Mouse (Mus musculus) heart, adult 11 months (tissue): Measurements from ENCODE around the gene Sema3g.

Experiments
- DNase-seq: peaks from one replicate; pipeline ENCODE4 v3.0.0; 2022

Sema3g gene

DNA sequence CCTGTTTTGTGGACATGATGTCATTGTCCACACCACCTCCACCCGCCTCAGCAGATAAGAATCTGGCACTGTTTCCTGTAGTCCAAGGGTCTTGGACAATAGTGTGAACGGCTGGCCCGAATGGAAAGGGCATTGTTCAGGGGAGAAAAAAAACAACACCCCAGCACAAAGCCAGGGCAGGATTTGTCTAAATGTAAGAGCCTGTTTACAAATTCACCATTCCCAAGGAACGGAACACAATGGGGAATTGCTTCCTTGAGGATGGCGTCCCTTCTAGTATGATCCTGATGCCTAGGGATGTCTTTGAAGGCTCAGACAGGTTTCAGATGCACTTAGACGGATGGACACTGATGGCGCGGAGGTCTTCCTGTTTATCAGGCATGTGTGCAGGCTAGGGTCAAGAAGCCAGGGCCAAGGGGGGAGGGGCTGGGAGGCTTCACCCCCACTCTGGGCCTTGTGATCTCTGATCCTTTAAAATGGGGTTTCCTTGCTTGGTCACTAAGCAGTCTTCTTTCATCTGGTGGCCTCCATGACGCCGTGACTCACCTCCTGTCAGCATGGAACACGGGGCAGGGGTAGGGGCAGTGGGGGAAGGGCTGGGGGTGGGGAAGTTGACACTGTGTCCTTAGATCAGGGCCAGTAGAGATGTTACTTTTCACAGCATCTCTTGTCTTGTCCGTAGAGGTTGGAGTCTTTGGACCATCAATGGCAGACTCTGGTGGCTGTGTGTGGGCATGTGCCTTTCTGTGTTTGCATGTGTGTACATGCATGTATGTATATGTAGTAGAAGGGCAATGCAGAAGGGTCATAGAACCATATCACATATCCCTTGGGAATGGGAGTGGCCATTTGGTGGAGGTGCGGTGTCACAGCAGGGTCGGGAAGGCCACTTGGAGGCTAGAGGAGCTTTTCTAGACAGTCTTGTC lies 15.7 kb downstream of the Sema3g start:
- no peak for DNase-seq

DNA sequence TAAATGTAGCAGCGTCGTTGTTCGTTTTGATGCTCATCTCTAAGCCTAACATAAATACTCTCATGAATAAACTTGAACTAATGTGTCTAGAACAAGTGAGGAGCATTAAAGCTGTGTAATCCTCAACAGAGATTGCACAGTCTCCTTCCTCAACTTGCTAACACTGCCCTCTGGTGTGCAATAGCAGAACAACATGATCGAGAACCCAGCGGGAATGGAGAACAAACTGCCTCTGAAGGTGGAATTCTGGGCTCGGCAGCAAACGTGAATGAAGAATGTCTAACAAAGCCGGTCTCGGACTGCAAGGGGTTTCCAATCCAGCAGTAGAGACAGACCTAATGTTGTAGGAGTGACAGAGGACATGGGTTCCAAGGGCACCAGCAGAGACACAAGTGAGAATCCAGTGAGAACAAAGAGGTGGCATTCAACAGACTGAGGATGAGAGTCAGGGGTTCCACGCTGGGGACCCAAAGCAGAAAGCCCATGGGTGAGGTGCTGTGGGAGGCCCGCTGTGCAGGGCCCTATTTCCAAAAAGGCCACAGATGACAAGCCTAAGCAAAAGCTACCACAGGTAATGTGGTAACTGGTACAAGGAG lies 16.4 kb downstream of the Sema3g start:
- DNase-seq = no peak

DNA sequence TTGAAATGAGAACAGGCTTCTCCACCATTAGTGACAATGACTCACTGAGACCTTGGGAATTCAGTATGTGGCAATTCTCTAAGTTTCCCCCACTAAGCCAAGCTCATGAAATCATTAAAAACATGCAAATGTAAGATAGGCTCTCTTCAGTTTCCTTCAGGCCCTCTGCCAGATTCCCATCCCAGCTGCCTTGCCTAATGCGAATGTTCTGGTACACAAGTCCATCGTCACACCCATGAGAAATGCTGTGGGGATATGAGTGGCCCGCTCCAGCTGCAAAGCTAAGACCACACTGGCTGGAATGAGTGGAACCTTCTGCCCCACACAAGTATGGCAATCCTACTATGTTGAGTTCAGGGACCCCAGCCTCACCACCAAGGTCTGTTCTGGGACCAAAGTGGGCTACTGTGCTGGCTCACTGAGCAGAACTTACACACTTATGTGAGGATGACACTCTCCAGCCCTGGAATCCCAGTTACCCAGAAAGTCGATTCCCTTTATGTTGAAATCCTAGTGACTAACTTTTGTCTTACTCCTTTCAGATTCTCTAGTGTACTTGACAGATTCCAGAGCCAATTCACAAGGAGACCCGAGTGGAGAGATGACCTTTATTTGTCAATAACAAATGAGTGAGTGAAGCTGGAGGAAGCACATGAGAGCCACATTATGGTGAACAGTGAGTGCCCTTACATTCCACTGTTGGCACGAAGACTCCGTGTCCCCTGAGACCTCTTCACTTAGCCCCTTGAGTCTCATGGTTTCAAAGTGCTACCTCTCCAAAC lies 19.6 kb downstream of the Sema3g start:
- DNase-seq = peak; percentile 98

DNA sequence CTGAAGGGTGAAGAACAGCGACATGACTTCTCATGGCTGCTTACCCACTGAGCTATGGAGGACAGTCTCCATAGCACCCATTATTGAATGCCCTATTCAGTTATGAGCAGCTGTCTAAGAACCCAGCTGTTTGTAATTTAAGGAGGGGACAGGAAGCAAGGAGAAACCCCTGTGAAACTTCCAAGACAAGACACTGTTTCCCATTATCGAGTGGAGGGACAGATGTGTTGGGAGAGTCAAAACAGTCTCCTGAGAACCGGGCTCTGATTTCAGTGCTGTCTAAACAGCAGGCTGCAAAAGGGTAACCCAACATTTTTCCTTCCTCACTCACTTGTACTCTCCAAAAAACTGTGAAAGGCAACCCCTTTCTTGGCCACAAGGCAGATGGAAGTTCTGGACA lies 22.9 kb downstream of the Sema3g start:
- DNase-seq = no peak

DNA sequence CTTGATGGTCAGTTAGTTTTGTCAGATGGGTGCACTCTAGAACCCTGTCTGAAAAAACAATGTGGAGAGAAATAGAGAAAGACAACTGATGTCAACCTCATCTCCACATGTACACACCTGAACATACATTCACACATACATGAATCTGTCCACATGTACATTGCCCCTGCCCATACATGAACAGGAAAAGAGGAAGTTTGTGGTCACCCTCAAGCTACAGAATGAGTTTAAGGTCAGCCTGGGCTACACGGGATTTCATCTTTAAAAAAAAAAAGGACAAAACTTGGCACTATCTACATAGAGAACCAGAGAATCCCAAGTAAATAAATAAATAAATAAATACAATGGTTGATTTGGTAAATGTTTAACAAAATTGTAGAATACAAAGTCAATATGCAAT lies 27.1 kb downstream of the Sema3g start:
- DNase-seq = no peak

DNA sequence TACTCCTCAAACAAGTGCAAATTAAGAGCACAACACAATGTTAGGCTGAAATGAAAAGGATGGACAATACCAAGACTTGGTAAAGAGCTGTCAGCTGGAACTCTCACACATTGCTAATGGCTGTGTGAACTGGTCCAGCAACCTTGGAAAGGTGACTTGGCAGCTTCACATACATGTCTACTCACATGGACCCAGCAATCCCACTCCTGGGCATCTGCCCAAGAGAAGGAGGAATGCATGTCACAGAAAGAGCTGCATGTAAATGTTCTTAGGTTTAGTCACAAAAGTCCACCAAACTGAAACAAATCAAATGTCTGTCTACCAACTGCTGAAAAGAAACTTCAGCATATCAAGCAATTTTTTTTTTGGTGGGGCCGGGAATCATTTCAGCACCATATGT lies 28.3 kb downstream of the Sema3g start:
- DNase-seq = no peak

DNA sequence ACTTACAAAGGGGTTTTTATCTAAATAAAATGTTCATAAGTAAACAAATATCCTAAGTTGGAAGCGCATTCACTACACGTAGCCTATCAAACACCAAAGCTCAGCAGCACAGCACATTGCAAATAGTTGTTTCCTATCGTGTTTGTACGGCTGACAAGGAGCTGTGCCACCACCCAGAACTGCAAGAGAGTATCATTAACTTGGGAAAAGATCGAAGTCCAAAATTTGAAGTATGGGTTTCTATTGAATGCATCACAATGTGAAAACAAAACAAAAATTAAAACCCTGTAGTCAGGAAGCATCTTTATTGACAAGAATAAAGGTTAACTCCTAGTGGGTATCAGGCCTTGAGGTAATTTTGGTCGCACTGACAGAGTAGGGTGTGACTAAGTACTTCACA lies 30.7 kb downstream of the Sema3g start:
- no peak for DNase-seq

DNA sequence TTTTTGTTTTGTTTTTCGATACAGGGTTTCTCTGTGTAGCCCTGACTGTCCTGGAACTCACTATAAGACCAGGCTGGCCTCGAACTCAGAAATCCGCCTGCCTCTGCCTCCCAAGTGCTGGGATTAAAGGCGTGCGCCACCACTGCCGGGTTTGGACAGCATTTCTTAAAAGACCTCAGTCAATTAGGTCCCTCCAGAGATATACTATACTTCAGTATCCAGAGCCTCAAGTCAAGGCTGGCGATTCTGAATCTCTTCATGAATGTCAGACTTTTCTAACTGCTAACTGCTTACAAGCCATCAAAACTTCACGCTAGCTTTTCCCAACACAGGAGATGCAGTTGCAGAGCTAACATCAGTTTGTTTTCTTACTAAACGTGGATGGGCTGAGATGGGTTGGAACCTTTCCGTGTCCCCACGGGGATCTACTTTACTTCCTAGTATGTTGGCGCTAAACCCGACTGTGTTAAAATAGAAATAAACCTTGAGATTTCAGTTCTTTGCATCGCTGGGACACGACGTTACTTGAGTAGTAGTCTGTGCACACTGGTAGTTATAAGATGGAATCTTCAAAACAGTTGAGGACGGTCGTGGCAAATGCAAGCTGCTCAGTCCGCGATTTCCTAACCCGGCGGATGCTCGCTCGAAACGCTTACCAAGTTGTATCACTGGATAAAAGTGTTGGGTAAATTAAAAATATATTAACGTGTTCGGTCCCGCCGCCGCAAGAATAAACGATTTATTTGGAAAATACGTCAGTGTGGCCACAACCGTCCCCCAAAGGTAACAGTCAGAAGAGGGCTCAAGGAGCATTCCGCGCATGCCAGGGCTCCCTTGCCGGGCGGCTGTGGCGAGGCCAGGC lies 32.8 kb downstream of the Sema3g start:
- no peak for DNase-seq

DNA sequence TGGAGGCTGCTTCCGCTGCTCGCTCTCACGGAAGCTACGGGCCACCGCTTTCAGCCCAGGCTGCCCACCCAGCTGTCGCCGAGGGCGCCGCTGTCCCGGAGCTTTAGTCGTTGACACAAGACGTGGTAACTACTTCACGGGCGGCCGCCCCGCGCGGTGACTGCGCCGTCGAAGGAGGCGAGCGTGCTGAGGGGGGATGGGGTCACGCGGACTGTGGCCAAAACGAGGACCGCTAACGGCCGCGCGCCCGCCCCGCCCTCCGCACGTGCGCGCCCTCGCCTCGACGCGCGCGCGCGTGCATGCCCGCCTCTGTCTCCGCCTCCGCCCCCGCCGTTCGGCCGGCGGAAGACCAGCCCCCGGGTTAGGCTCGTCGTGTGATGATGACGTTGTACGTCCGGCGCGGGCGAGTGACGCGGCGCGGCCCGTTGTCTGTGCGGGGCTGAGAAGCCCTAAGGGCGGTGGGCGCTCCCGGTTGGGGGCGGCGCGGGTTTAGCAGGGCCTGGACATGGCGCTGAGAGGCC lies 33.5 kb downstream of the Sema3g start, which contains the start of the genes Phf7 and Bap1:
Gene Phf7 (minus strand): TSS at position 234 of the 521 bp plus-strand sequence.
Gene Bap1 (plus strand): TSS at position 367 of the 521 bp plus-strand sequence.
- peak; percentile 99 for DNase-seq

DNA sequence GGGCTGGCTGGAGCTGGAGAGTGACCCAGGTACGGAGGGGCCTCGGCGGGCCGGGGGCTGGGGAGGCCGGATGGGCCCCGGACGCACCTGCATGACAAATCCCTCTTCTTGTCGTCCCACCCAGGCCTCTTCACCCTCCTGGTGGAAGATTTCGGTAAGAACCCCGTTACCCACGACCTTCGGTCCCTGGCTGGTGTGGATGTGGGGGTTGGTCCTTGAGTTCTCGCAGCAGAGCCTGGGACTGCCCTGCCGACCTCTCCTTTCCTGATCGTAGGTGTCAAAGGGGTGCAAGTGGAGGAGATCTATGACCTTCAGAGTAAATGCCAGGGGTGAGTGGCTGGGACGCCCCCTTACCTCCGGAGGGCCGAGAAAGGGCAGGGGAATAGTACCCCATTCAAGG lies 34.0 kb downstream of the Sema3g start:
- DNase-seq = no peak

DNA sequence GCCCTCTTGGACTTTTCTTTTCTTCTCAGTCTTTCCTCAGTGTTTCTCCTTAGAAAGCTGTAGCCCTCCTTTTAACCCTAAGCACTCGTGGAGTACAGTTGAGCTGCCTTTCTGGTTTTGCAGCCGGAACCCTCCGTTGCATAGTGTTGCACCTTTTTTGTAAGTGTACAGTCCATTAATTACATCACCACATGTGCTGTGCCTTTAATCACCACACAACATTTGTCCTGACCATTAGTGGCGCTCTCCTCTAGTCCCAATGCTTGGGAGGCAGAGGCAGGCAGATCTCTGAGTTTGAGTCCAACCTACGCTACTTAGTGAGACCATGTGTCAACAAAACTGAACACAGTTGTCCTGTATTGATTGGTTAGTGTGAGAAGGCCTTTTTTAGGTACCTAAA lies 34.4 kb downstream of the Sema3g start:
- peak; percentile 89 for DNase-seq

DNA sequence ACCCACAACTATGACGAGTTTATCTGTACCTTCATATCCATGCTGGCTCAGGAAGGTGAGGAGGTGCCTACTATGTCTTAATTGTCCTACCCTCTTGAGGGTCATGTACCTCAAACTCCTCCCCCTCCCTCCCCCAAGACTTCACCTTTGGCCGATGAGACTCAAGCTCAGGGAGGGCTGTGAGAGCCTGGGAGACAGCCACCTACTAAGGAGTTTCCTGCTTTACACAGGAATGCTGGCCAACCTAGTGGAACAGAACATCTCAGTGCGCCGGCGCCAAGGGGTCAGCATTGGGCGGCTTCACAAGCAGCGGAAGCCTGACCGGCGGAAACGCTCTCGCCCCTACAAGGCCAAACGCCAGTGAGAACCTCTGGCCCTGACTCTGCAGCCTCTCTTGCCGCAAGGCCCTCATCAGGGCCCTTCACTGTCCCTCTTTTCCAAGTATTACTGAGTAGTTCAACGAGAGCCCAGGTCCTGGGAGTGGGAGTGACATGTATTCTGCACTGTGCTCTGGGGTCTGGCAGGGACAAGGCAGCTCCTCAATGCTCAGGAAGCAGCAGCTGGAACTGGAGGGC lies 40.9 kb downstream of the Sema3g start:
- DNase-seq = peak; percentile 90

DNA sequence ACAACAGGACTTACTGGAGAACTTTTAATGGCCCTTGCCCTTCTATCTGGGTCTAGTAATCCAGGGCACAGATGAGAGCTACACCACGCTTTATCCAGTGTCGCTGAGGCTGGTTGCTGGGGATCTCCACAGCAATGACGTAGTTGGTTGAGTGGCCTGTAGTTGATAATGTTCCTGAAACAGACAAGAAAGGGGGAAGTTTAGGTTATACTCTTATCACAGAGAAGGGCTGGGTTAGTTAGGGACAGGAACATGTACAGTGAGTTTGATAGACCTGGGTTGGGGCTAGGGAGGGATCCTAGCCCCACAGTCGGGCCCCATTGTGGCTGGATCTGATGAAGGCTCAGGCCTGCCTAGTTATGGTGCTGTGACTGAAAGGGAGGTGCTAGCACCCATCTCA lies 42.7 kb downstream of the Sema3g start:
- no peak for DNase-seq

DNA sequence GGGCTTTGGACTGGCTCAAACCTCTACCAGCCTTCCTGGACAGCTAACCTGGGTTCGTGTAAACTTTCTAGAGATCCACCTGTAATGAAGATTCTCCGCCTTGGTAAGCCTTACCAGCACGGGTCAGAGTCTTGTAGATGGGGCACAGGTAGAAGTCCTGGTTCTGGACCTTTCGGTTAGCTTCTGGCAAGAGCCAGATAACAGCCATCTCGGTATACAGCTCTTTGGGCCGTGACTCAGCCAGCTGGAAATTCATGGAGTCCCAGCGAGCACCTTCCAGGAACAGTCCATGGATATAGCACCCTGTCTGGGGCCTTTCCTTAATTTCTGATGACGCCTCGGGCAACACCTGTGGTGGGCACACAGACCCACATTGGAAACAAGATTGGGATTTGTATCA lies 43.3 kb downstream of the Sema3g start:
- DNase-seq = peak; percentile 84

DNA sequence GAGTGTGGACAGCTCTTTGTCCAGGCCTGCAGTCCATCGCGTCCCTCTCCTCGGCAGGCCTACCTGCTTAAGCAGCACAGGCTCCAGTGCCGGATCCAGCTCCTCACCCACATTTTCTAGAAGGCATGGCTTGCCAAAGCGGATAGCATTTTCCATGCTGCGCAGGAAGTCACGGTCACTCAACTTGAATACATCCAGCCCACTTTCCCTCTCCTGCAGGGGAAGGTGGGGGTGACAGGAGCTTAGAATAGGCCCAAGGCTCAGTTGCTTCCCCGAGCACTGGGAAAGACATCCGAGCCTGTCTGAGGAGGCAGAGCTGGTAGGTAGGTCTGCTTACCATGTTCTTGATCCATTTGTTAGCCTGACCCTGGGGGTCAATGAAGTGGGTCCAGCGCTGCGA lies 50.0 kb downstream of the Sema3g start:
- no peak for DNase-seq

DNA sequence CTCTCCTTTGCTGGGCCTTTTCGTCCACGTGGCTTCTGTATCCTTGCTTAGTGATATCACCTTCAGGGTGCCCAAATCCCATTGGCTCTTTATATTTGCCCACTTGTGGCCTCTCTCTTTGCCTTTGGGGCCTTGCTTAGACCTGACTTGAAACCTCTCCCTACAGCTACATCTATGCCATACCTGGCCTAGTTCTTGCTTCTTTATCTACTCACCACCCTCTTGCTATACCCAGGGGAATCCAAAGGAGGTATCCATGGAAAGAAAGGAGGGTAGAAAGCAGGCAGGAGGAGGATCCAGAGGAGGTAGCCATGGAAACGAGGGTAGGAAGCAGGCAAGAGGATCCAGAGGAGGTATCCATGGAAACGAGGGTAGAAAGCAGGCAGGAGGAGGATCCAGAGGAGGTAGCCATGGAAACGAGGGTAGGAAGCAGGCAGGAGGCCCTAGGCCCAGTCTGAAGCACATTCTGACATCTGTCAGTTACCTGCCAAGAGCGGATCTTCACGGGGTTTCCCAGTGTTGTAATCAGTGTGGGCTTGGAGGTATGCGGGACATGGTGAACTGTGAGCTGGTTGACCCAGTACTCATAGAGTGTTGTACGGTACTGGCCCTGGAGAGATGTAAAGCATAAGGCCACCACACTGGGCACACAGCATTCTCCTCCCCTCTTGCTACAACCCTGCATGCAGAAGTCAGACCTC lies 50.8 kb downstream of the Sema3g start:
- no peak for DNase-seq

DNA sequence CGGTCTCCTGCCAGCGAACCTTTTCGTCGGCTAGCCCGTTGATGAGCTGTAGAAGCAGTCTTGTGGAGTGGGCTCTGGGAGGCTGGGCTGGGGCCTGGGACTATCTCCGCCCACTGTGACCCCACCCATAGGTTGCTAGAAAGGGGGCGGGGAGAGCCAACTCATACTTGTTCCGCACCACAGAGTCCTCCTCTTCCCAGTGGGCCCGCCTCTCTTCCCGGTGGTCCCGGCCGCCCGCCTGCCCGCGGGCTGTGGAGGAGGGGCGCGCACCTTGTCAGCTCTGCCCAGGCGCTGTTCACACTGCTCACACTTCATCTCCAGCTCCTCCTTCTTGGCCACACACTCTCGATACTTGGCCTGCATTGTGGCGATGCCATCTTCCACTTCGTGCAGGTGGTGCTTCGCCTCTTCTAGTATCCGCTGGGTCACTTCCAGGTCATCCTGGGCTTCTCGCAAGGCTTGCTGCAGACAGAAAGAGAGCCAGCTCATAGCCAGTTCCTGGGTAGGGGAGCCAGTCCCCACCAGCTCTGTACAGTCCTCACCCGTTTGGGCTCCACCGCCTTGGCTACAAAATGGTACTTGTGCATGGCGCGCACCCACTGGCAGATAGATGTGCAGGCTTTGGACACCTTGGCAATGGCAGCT lies 51.9 kb downstream of the Sema3g start:
- peak; percentile 85 for DNase-seq

DNA sequence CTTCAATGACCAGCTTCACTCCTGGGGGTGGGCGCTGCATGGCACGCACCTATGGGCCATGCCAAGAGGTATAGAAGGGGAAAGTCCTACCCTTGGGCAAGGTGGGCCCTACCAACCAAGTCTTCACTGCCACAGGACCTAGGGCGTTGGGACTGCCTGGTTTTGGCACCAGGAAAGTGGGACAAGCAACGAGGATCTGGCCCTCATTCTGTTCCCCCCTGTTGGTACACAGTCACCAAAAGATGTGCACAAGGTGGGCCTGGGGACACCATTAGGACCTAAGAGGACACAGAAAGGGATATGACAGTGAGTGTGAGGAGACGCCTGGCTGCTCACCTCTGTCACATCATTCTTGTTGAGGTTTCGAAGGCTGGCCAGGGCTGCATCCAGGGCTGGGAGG lies 53.5 kb downstream of the Sema3g start:
- peak; percentile 90 for DNase-seq

DNA sequence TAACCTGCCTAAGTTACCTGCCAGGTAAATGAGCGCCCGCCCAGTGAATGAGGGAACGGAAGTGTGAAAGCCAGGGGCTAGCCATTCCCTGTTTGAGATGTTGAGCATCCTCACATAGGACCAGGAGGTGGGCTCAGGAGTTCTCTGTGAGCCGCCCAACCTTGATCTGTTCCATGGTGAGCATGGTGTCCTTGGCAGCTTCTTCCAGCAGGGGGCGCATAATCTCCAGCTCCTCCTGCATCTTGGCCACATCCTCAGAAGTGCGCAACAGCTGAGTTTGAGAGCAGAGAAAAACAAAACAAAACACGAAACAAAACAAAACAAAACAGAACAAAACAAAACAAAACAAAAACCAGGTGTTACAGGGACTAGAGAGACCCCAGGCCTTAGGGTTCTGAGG lies 54.5 kb downstream of the Sema3g start:
- peak; percentile 93 for DNase-seq
